Mouse (Mus musculus): ENCODE results near the gene Il18r1.

The Il18r1 gene

DNA sequence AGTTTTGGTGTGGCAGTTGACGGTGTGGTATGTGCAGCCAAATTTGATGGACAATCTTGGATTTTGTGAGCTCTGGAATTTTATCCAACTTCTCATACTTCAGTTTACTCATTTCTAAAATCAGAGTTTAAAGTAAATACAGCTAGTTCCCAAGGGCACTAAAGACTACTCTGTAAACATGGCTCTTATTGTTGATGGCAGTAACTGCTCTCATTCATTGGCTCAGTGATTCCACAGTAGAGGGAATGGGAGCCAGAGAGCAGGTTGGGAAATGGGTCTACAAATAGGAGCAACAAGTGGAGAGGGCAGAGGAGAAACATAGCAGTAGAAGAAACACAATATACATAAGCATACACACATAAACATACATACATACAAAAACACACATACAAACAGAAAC, 34.4 kb downstream of the Il18r1 start:
- no peak for DNase-seq

- no peak for DNase-seq
These were observed 35.8 kb downstream of the Il18r1 start for GRCm38 (mm10) chr1:40501126-40501525.

DNA sequence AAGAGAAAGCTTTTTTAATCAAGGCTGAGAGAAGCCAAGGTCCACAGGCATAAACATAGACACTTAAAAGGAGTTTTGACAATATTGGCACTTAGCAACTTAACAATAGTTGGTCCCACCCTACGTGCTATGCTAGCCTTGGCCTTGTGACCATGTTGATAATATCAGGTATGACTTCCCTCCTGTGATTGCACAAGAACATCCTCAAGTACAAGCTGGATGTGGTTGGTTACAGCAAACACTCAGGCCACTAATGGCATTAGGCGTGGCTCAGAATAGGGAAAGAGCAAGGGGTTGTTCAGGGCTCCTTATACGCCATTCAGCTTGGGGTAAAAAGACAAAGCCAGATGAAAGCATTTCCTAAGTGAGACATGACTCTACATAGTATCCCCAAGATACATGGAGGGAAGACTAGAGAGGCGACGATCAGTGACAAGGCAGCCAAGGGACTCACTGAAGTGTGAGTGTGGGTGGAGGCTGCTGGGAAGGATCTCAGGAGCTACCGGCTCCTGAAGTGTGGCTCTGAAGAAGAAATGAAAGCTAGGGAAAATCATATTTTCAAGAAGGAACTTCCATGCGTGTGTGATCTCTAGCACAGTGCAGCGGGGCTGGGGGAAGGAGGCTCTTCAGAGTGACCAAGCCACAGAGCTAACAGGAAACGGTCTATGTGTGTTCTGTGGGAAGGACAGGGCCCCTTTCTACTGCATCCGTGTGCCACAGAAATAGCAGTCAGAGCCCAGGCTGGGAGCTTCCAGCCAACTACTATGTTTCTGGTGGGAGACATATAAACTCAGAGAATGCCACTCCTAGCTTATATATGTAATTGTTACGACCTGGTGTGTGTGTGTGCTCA, 36.4 kb downstream of the Il18r1 start:
- DNase-seq = no peak

DNA sequence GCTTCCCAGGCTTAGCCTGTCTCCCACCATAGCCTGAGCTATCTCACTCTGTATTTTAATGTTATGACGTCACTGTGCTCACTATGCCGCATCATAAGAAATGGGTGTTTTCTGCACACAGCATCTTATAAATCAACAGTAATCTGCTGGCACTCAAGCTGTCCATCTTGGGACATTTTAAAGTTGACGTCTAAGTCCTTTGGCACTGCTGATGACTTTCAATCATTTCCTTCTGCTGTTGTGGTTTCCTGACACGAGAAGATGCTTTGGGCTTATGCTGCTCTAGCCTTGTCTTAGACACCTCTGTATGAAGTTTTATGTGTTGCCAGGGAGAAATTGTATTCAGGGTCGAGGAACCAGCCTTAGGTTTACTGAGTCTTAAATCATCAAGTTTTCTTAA, 39.2 kb downstream of the Il18r1 start:
- no peak for DNase-seq

GRCm38 (mm10) chr1:40514851-40515585, 49.7 kb downstream of the Il18r1 start, which contains the start of gene Il18rap:
Gene Il18rap (plus strand): TSS chr1:40515362.
- DNase-seq = no peak

- no peak for DNase-seq
These were observed 51.0 kb downstream of the Il18r1 start for GRCm38 (mm10) chr1:40516364-40516763.

GRCm38 (mm10) chr1:40522918-40523317, 57.6 kb downstream of the Il18r1 start:
- no peak for DNase-seq

DNA sequence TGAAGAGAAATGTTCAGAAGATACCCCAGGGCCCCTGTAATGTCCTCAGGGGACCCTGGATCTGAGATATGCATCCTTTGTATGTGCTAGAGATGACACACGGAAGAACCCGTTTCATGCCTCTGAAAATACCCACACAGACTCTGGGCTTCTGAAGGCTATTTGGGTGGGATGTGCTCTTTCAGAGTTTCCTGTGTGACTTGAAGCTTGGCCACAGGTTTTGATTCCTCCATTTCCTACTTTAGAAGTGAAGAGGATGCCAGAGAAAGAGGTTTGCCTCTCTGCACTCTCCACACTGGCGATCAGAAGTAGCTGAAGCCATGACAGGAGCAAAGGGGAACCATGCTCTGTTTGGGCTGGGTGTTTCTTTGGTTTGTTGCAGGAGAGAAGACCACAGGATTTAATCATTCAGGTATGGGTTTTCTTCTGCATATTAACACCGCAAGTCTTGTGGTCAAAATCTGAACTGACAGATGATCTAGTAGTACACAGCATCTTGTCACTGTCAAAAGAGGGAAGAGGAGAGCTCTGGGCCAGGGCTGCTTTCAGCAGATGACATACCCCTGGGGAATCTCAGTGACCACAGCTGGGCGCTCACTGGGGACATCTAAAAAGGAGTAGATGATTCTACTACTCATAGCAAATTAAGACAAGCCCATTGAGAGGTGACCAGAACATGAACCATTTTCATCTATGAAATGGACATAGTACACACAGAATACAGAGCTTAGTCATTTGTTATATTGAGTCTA, 58.8 kb downstream of the Il18r1 start:
- no peak for DNase-seq

DNA sequence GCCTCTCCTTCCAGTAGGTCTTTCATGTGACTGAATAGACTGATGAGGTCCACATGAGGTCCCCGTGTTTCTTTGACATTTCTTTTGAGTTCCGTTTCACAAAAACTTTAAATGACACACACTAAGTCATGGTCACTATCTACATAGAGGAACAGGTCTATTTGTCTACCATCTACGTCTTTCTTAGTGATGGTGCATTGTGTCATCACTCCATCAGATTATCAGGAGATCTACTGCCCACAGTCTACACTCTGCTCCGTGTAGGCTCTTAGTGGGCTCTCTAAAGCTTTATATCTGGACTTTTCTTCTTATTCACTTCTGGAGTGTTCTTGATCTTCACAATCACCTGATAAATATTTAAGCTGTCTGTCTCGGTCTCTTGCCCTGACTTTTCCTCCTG, 63.9 kb downstream of the Il18r1 start:
- no peak for DNase-seq

- no peak for DNase-seq
These were observed 72.2 kb downstream of the Il18r1 start for GRCm38 (mm10) chr1:40537577-40537976.

- peak; percentile 6 to 32 for DNase-seq
These were observed 79.3 kb downstream of the Il18r1 start for GRCm38 (mm10) chr1:40544650-40545049.

- no peak for DNase-seq
These were observed 81.3 kb downstream of the Il18r1 start for GRCm38 (mm10) chr1:40546645-40547044.

GRCm38 (mm10) chr1:40547064-40547572, 81.8 kb downstream of the Il18r1 start:
- DNase-seq = no peak

DNA sequence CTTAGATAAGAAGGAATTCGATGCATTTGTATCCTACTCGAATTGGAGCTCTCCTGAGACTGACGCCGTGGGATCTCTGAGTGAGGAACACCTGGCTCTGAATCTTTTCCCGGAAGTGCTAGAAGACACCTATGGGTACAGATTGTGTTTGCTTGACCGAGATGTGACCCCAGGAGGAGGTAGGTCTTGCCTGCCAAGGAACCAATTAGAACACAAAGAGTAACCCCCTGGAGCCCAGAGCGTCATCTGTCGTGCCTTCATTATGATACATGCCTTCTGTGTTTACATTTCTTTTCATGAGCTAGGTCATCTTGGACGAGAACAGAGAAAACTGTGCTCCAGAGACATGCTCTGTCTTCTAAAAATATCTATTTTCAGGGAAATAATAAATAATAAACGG, 82.4 kb downstream of the Il18r1 start:
- DNase-seq = no peak
